Mouse (Mus musculus): ENCODE data around the gene Rnf123. TPM values are rescaled to one million over a fixed set of nuclear protein-coding genes. Genes with fewer than 3 reads are reported as not detected.
A peak's percentile ranks its signal among the peaks of the same experiment; 100 is the strongest.

Rnf123 gene
- polyA plus RNA-seq (2016; fragmentation: Nextera tagmentation; extraction: Ambion mirVana) = 31.8 and 33.1 TPM in 2 replicates

DNA sequence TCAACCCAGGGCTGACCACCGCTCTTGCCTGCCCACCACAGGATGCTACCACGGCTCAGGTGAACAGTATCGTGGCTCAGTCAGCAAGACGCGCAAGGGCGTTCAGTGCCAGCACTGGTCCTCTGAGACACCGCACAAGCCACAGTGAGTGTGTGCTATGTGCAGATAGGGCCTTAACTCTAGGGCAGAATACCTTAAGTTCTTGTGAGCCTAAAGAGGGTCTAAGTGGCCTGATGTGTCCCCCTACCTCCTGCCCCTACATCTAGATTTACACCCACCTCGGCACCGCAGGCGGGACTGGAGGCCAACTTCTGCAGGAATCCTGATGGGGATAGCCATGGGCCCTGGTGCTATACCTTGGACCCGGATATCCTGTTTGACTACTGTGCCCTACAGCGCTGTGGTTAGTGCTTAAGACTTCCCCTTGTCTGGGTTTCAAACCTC lies at the start of gene Rnf123:
TSS of gene Rnf123 (minus strand) at position 359 of the 444 bp plus-strand sequence.
- Histone ChIP-seq H3K9me3 (no peaks in the 10 kb centered on the region), H3K4me1 (peaks cover 50% of the 10 kb centered on the region), H3K4me3 (peak within 1 kb of the TSS; percentile 35), H3K27me3 (ENCODE audit: insufficient read depth, poor library complexity, severe bottlenecking) (peaks cover 50% of the 10 kb centered on the region), H3K36me3 (peaks cover 43% of the 10 kb centered on the region), H3K27ac (peak within 1 kb of the TSS; percentile 90)
- 30% methylated on average over 12 of the region's 12 CpGs for WGBS
- no peak for DNase-seq (ENCODE audit: low spot score)

DNA sequence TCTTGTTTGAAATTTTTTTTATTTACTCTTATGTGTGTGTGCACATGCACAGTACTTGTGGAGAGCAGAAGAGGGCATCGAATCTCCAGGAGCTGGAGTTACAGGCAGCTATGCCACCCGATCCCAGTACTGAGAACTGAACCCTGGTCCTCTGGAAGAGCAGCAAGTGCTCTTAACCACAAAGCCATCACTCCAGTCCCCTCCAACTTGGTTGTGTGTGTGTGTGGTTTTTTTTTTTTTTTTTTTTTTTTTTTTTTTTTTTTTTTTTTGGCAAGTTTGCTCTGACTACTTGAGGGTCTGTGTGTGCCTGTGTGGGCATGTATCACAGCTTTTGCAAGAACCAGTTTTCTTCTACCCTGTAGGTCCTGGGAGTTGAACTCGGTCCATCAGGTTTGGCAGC lies 49.2 kb upstream of the Rnf123 start:
- Histone ChIP-seq H3K27me3 (ENCODE audit: insufficient read depth, poor library complexity, severe bottlenecking) (no peaks in the 10 kb centered on the region; the same call in none of the 2 replicates), H3K36me3 (no peaks in the 10 kb centered on the region), H3K9me3 (no peaks in the 10 kb centered on the region), H3K4me1 (peaks cover 21% of the 10 kb centered on the region), H3K27ac (no peak overlapping the region), H3K4me3 (no peak overlapping the region)
- WGBS = 86% methylated on average over 3 of the region's 3 CpGs
- DNase-seq (ENCODE audit: low spot score) = no peak

- no peak overlapping the region for H3K4me3 ChIP-seq
- H3K4me1 ChIP-seq = peaks cover 13% of the 10 kb centered on the region; the same call in 1 of the 2 replicates
- H3K27ac ChIP-seq = no peak overlapping the region
- WGBS = 83% methylated on average over 5 of the region's 5 CpGs
- DNase-seq (ENCODE audit: low spot score) = no peak
- no peaks in the 10 kb centered on the region for H3K36me3 ChIP-seq
- H3K9me3 ChIP-seq = no peaks in the 10 kb centered on the region
- H3K27me3 ChIP-seq (ENCODE audit: insufficient read depth, poor library complexity, severe bottlenecking) = no peaks in the 10 kb centered on the region; the same call in none of the 2 replicates
Measured at GRCm38 (mm10) chr9:108131502-108131901, 48.4 kb upstream of the Rnf123 start.

DNA sequence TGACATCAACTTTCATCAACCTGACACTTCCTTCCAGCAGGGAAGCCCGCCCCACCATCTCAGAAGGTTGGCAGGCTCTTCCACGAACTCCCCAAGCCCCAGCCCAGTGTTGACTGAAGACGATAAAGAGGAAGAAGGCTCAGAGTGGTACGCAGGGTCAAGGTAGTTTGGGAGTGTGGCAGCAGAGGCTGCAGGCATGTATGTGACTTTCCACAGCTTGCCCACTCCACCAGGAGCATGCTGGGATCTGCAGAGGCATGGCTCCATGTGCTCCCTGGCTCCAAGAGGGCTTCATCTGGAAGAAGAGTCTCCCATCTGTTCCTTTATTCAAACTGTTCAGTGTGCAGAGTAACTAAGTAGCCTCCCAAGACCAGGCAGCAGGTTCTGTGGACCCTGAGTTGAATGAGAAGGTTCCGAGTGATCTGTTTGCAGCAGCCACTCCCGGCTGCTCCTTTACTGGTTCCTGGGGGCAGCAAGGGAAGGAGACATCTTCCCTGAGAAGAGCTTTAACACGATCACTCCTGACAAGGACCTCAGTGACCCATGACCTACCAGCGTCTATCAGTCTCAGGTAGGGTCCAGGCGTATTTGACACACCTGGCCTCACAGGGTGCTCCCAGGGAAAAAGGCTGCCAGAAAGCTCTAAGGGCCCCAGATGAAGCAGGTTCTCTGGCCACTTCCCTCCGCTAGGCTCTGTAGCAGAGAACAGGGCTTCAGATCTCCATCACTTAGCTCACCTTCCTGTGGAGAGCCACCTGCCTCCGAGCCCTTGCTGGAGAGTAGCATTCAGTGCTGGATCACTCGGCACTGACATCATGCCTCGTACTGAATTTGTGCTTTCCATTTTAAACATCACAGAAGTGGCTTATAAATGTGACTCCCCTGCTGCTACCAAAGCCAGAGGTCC lies 46.1 kb upstream of the Rnf123 start:
- no peak for DNase-seq (ENCODE audit: low spot score)
- Histone ChIP-seq H3K4me1 (peaks cover 25% of the 10 kb centered on the region), H3K27me3 (ENCODE audit: insufficient read depth, poor library complexity, severe bottlenecking) (peaks cover 11% of the 10 kb centered on the region), H3K9me3 (no peaks in the 10 kb centered on the region), H3K36me3 (no peaks in the 10 kb centered on the region; the same call in 1 of the 2 replicates), H3K27ac (no peak overlapping the region), H3K4me3 (no peak overlapping the region)
- 70% methylated on average over 13 of the region's 13 CpGs for WGBS

DNA sequence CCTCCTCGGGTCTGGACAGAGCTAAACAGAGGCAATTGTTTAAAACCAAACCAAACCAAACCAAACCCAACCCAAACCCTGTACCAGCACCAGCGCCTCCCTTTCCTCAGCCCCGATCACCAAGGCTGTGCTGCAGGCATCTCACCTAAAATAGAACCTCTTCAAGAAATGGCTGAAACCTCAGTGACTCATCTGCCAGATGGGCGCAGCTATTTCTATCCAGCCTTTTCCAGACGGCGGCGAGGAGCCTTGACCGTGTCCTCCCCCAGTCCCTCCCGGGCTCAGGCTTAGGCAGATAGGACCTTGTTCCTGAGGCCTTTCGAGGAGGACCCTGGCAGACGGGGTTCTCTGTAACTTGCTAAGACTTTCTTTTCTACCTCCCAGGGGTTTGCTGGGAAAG lies 45.1 kb upstream of the Rnf123 start:
- Histone ChIP-seq H3K4me3 (no peak overlapping the region), H3K36me3 (no peaks in the 10 kb centered on the region; the same call in 1 of the 2 replicates), H3K4me1 (peaks cover 25% of the 10 kb centered on the region), H3K27ac (no peak overlapping the region), H3K27me3 (ENCODE audit: insufficient read depth, poor library complexity, severe bottlenecking) (peaks cover 11% of the 10 kb centered on the region), H3K9me3 (no peaks in the 10 kb centered on the region)
- WGBS = 64% methylated on average over 11 of the region's 11 CpGs
- no peak for DNase-seq (ENCODE audit: low spot score)

GRCm38 (mm10) chr9:108126436-108127180 lies 43.5 kb upstream of the Rnf123 start:
- Histone ChIP-seq H3K27me3 (ENCODE audit: insufficient read depth, poor library complexity, severe bottlenecking) (peaks cover 11% of the 10 kb centered on the region; the same call in 1 of the 2 replicates), H3K4me3 (no peak overlapping the region), H3K9me3 (no peaks in the 10 kb centered on the region), H3K4me1 (peaks cover 25% of the 10 kb centered on the region), H3K36me3 (no peaks in the 10 kb centered on the region; the same call in 1 of the 2 replicates), H3K27ac (peak overlapping the region; percentile 36)
- 83% methylated on average over 17 of the region's 17 CpGs for WGBS
- no peak for DNase-seq (ENCODE audit: low spot score)

DNA sequence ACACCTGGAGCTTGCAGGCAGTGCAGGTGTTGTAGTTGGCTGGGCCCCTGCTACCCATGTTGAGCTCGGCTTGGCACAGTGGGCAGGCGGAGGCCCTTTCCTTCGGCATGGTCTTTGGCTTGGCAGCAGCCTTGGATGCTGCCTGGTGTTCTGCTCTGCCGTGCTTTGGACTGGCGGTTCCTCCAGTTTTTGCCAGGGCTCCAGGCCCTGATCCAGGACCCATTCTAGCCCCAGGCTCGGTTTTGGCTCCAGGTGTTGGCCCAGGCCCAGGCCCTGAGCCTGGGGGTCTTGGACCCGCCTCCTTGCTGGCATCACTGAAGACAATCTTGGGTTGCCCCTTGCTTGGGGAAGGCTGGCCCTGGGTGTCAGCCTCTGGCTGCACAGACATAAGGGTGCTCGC lies 42.6 kb upstream of the Rnf123 start:
- Histone ChIP-seq H3K4me3 (no peak overlapping the region), H3K27ac (no peak overlapping the region), H3K9me3 (no peaks in the 10 kb centered on the region), H3K4me1 (peaks cover 26% of the 10 kb centered on the region), H3K36me3 (no peaks in the 10 kb centered on the region; the same call in 1 of the 2 replicates), H3K27me3 (ENCODE audit: insufficient read depth, poor library complexity, severe bottlenecking) (peaks cover 11% of the 10 kb centered on the region; the same call in 1 of the 2 replicates)
- DNase-seq (ENCODE audit: low spot score) = no peak
- 83% methylated on average over 8 of the region's 8 CpGs for WGBS

DNA sequence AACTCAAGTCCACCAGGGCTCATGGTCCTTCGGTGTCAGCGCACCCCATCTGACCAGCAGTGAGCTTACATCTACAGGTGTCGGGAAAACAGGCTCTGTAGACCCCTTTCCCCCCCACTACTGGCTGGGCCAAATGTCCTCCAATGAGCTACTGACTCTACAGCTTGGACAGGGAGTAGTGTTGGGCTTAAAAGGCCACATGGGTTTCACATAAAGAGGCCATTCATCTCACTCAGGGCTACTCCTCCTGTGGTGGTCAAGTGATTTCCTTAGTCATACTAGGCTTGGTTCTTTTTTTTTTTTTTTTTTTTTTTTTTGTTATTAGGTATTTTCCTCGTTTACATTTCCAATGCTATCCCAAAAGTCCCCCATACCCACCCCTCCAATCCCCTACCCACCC lies 40.8 kb upstream of the Rnf123 start:
- no peak for DNase-seq (ENCODE audit: low spot score)

DNA sequence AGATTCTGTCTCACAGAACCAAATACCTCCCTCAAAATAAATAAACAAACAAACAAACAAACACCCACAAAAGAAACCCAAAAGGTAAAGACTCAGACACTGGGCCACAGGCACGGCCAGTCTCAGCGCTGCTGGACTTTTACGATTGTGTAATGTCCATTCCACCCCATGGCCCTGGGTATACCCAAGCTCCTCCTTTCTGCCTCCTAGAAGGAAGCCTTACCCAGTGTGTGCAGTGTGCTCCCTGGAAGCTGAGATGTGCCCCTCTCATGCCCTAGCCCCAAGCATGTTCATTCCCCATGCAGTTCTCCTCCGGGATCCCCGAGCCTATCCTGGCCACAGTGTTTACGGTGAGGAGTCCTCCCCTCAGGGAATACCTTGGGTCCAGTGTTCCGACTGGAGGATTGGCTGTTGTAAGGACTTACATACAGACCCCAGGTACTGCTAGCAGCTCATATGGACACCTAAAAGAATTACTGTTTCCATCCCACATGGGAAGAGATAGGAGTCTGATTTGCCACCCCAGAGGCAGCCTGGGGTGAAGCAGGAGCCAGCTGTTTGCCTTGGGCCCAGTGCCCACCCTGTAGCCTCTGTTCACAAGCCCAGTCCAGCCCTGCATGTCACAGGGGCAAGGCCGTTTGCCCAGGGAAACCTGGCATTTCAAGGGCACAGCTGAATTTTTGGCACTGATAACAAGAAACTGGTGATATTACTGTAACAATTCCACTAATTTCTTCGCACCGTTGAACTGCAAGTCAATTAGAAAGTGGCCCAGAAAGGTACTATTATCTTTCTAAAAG lies 38.2 kb upstream of the Rnf123 start:
- Histone ChIP-seq H3K27me3 (ENCODE audit: insufficient read depth, poor library complexity, severe bottlenecking) (peaks cover 11% of the 10 kb centered on the region; the same call in 1 of the 2 replicates), H3K4me1 (peaks cover 36% of the 10 kb centered on the region), H3K36me3 (no peaks in the 10 kb centered on the region; the same call in 1 of the 2 replicates), H3K27ac (peak overlapping the region; percentile 90), H3K9me3 (no peaks in the 10 kb centered on the region), H3K4me3 (no peak overlapping the region)
- DNase-seq (ENCODE audit: low spot score) = no peak
- WGBS = 91% methylated on average over 10 of the region's 10 CpGs

More for the DNA sequence above, 40.8 kb upstream of the Rnf123 start:
- 87% methylated on average over 4 of the region's 4 CpGs for WGBS
- peaks cover 41% of the 10 kb centered on the region for H3K4me1 ChIP-seq
- no peaks in the 10 kb centered on the region for H3K9me3 ChIP-seq
- H3K36me3 ChIP-seq = no peaks in the 10 kb centered on the region; the same call in 1 of the 2 replicates
- H3K4me3 ChIP-seq = no peak overlapping the region
- 0 out of 2 replicates have a peak, but pooled peaks cover 11% of the 10 kb centered on the region for H3K27me3 ChIP-seq (ENCODE audit: insufficient read depth, poor library complexity, severe bottlenecking)
- H3K27ac ChIP-seq = no peak overlapping the region

DNA sequence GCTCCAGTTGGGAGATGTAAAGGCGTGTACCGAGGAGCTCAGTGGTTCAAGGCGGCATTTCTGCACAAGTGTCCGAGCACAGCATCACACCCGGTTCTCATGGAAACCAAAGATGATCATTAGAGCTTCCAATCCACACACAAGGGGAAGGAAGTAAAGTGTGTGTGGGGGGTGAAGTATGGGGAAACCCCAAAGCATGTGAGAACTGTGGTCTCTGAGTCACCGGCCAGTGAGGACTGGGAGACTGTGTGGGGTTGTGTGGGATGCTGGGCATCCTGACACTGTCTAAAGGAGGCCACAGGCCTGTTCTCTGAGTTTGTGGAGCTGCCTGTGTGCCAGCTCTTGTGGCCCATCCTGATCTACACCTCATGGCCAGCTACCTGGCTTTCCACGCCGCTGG lies 37.5 kb upstream of the Rnf123 start:
- 94% methylated on average over 8 of the region's 8 CpGs for WGBS
- H3K4me1 ChIP-seq = peaks cover 29% of the 10 kb centered on the region
- no peak overlapping the region for H3K4me3 ChIP-seq
- no peak for DNase-seq (ENCODE audit: low spot score)
- peak overlapping the region; percentile 90 for H3K27ac ChIP-seq
- peaks cover 11% of the 10 kb centered on the region for H3K27me3 ChIP-seq (ENCODE audit: insufficient read depth, poor library complexity, severe bottlenecking)
- H3K36me3 ChIP-seq = no peaks in the 10 kb centered on the region
- H3K9me3 ChIP-seq = no peaks in the 10 kb centered on the region

DNA sequence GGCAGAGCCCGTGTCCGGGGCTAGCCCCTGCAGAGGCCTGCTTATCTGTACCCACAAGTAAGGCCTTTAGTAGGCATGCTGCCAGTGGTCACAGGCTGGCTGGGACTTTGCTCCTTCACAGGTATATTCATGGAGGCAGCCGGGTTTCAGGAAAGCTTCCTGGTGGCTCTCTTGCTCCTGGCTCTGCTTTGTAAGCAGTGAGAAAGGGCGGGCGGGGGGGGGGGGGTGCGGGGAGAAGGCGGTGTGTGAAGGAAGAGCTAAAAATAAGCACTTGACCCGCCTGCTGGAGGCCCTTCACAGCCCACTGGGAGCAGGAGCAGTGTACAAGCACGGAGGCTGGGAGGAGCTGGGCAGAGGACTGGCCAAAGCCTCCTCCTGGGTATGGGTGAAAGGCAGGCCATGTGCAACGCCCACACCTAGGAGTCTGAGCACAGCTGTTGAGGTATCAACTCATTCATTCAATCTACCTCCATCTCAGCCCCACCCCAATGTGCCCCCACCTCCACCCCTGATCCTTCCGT lies 36.8 kb upstream of the Rnf123 start:
- Histone ChIP-seq H3K36me3 (no peaks in the 10 kb centered on the region), H3K27ac (peak overlapping the region; percentile 90), H3K4me1 (peaks cover 32% of the 10 kb centered on the region), H3K9me3 (no peaks in the 10 kb centered on the region), H3K27me3 (ENCODE audit: insufficient read depth, poor library complexity, severe bottlenecking) (peaks cover 14% of the 10 kb centered on the region), H3K4me3 (peak overlapping the region; percentile 19)
- DNase-seq (ENCODE audit: low spot score) = peak; percentile 89
- 34% methylated on average over 9 of the region's 11 CpGs for WGBS

DNA sequence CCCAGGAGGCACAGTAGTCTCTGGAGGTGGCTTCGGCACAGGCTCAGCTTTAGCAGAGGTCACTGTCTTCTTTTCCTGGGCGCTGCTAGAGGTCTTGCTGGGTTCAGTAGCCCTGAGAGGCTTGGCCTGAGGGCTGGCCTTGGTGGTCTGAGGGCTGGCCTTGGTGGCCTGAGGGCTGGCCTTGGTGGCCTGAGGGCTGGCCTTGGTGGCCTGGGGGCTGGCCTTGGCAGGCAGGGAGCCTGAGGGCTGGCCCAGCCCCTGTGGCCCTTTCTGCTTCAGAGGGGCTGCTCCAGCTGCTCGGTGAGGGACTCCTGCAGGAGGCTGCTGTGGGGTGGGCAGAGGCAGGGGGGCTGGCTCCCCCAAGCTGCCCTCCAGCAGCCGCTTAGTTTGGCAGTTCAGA lies 34.0 kb upstream of the Rnf123 start:
- no peaks in the 10 kb centered on the region for H3K36me3 ChIP-seq
- 49% methylated on average over 4 of the region's 4 CpGs for WGBS
- H3K27me3 ChIP-seq (ENCODE audit: insufficient read depth, poor library complexity, severe bottlenecking) = peaks cover 42% of the 10 kb centered on the region
- H3K4me3 ChIP-seq = no peak overlapping the region
- H3K27ac ChIP-seq = peak overlapping the region; percentile 71
- DNase-seq (ENCODE audit: low spot score) = no peak
- no peaks in the 10 kb centered on the region for H3K9me3 ChIP-seq
- H3K4me1 ChIP-seq = peaks cover 35% of the 10 kb centered on the region
